ENCODE assay signal across 9 mouse cellular contexts in genomic region chr11:98971316-98972031, GRCm38 (mm10). TPM values are rescaled to one million over a fixed set of nuclear protein-coding genes. Genes with fewer than 3 reads are reported as not detected.
DNase-seq lines count a peak whose midpoint lies in the region; ATAC-seq and TF ChIP-seq lines count a peak whose summit lies in the region.
"Had no signal": no experiment of that assay in that cellular context is flagged by ENCODE, and none has a peak within 500 bp of the region (broad histone marks: within the 10 kb centered on the region; RNA-seq: fewer than 3 reads in every experiment).

No protein-coding gene starts in this region.

- peaks cover 86% of the 10 kb centered on the region for H3K4me1 ChIP-seq in E14TG2a.4 (replicated peaks; ENCODE audit: low read depth, low read length)
- peaks cover 53% of the 10 kb centered on the region for H3K4me1 ChIP-seq in midbrain, embryonic 12.5 days

- H3K9ac ChIP-seq in midbrain, embryonic 12.5 days (replicated peaks) = no peak overlapping the region
- H3K9ac ChIP-seq: liver, embryonic 13.5 days had no signal

- H3K9me3 ChIP-seq in E14TG2a.4 (ENCODE audit: low read length) = no peaks in the 10 kb centered on the region
- no peaks in the 10 kb centered on the region for H3K9me3 ChIP-seq in midbrain, embryonic 12.5 days
- H3K9me3 ChIP-seq: liver, embryonic 13.5 days had no signal

- peaks cover 84% of the 10 kb centered on the region for H3K36me3 ChIP-seq in E14TG2a.4 (ENCODE audit: insufficient read depth, low read length)
- peaks cover 22% of the 10 kb centered on the region for H3K36me3 ChIP-seq in midbrain, embryonic 12.5 days

- no peaks in the 10 kb centered on the region for H3K27me3 ChIP-seq in E14TG2a.4 (ENCODE audit: insufficient read depth, low read length)
- H3K27me3 ChIP-seq in midbrain, embryonic 12.5 days = 0 out of 2 replicates have a peak, but pooled peaks cover 7% of the 10 kb centered on the region

- WGBS in midbrain, embryonic 12.5 days = 79% methylated on average over 23 of the region's 23 CpGs

- no peak for ATAC-seq in midbrain, embryonic 12.5 days (ENCODE audit: low FRiP score, low read depth)

- no peak for TF ChIP-seq CTCF in E14TG2a.4 (conservative IDR thresholded peaks at IDR 0.05; ENCODE audit: low read length)

- DNase-seq in gastrocnemius, postnatal 10 days = peak; percentile 71
- no peak for DNase-seq in gastrocnemius, adult 18-20 months (ENCODE audit: low spot score)
- DNase-seq in cerebellum, postnatal 14 days = peak; percentile 82 to 89
- DNase-seq in heart, postnatal 4 days = peak; percentile 89
- DNase-seq in layer of hippocampus, adult 9-11 months = no peak
- no peak for DNase-seq in layer of hippocampus, adult 9-10 months (ENCODE audit: low spot score)

- H3K4me2 ChIP-seq in midbrain, embryonic 12.5 days (replicated peaks) = no peak overlapping the region
- H3K4me2 ChIP-seq: liver, embryonic 13.5 days had no signal

- 0 out of 2 replicates have a peak overlapping the region, but pooled peaks have one; percentile 10 for H3K4me3 ChIP-seq in E14TG2a.4 (replicated peaks; ENCODE audit: low read length)
- H3K4me3 ChIP-seq in midbrain, embryonic 12.5 days = no peak overlapping the region
- H3K4me3 ChIP-seq: liver, embryonic 13.5 days had no signal

- H3K27ac ChIP-seq in midbrain, embryonic 12.5 days (replicated peaks) = peak overlapping the region; percentile 95
- H3K27ac ChIP-seq: liver, embryonic 13.5 days had no signal

RNA-seq across cellular contexts. Expression of gene Gjd3, which starts 11.3 kb away (rescaled TPM):
- total RNA-seq in gastrocnemius, postnatal 10 days (2021) = not detected
- not detected for total RNA-seq in gastrocnemius, adult 18-20 months (2021)
- 1 to 10 TPM; 2.0 to 2.5 TPM for total RNA-seq in heart, postnatal 4 days (2021)
- polyA plus RNA-seq in midbrain, embryonic 12.5 days (2016; fragmentation: Nextera tagmentation; extraction: Ambion mirVana) = 0.67 and 0.80 TPM in 2 replicates
- polyA plus RNA-seq: liver, embryonic 13.5 days had no signal

RNA-seq across cellular contexts. Expression of gene Rara, which starts 43.9 kb away (rescaled TPM):
- 10 to 100 TPM; 22.6 to 31.5 TPM for total RNA-seq in gastrocnemius, postnatal 10 days (2021)
- 10 to 100 TPM; 12.9 to 13.2 TPM for total RNA-seq in gastrocnemius, adult 18-20 months (2021)
- total RNA-seq in heart, postnatal 4 days (2021) = 10 to 100 TPM; 34.6 to 38.1 TPM
- 15.5 and 17.3 TPM in 2 replicates for polyA plus RNA-seq in midbrain, embryonic 12.5 days (2016; fragmentation: Nextera tagmentation; extraction: Ambion mirVana)

RNA-seq across cellular contexts. Expression of gene Top2a, which starts 52.5 kb away (rescaled TPM):
- 10 to 100 TPM; 33.9 to 43.9 TPM for total RNA-seq in gastrocnemius, postnatal 10 days (2021)
- total RNA-seq in gastrocnemius, adult 18-20 months (2021) = under 1 TPM; 0.09 to 0.21 TPM
- 100 to 1,000 TPM; 174 to 191 TPM for total RNA-seq in heart, postnatal 4 days (2021)
- polyA plus RNA-seq in midbrain, embryonic 12.5 days (2016; fragmentation: Nextera tagmentation; extraction: Ambion mirVana) = 305 and 311 TPM in 2 replicates

Comparison
In these comparisons a context has a peak if more than half of its experiments do, and no peak if none do; other contexts are left out.
1. DNase-seq: peak in gastrocnemius, postnatal 10 days (single experiment), cerebellum, postnatal 14 days (2 of 2) and heart, postnatal 4 days (single experiment); none in gastrocnemius, adult 18-20 months (single experiment), layer of hippocampus, adult 9-11 months (single experiment) and layer of hippocampus, adult 9-10 months (single experiment).
2. RNA of gene Top2a, which starts 52.5 kb away (total RNA-seq): 174 to 191 TPM in heart, postnatal 4 days and 33.9 to 43.9 TPM in gastrocnemius, postnatal 10 days; 0.09 to 0.21 TPM in gastrocnemius, adult 18-20 months; every median in the first group is over 10 times any median in the second.